Mouse (Mus musculus) thymus, postnatal 36 days (tissue): Measurements from ENCODE around the gene Nrbf2.
A peak's percentile ranks its signal among the peaks of the same experiment; 100 is the strongest.

Experiments used
- DNase-seq, 2 experiments: peaks; one replicate each; pipeline ENCODE4 v3.0.0; 2022; ENCODE audit warnings: mixed read lengths in 2 of 2

Gene Nrbf2

DNA sequence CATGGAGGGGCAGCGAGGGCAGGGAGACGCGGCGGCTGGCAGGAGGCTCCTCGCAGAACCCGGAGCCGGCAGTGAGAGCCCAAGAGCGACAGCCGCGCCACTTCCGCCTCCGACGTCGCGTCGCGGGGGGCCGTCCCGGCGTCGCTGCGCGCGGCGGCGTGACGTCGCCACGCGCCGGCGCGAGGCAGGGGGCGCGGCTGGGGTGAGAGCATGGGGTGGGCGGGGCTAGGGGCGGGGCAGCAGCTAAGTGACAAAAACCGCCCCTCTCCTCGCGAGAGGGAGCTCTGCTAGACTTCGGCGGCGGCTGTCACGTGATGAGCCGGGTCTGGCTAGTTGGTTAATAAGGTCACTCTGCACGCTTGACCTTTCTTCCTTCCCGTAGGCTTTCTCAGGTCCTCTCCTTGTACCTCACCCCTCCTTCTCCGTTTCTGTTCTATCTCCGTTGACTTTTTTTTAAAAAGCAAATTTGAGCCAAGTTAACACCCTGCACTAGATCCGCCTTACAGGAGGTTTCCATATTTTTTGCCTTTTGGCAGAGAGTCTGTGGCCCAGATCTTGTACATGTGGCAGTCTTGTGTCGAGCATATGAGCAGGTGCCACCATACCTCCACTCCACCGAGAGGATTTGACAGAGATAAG is at the start of gene Nrbf2:
TSS of gene Nrbf2 (minus strand) at position 130 of the 639 bp plus-strand sequence.
- peak; percentile 81 to 89 for DNase-seq

DNA sequence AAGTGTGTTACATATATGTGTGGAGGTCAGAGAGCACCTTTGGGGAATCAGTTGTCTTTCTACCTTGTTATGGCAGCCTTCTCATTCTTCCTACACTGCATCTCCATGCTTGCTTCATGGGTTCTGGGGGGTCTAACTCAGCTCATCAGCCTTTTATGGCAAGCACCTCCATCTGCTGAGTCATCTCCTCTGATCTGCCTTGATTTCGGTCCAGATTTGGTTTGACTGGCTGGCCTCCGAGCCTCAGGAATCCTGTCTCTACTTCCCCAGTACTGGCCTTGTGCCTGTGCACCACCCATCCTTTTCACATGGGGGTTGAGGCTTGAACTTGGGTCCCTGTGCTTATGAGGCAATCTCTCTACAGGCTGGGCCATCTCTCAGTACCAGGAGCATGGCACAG is 45.5 kb upstream of the Nrbf2 start:
- no peak for DNase-seq

DNA sequence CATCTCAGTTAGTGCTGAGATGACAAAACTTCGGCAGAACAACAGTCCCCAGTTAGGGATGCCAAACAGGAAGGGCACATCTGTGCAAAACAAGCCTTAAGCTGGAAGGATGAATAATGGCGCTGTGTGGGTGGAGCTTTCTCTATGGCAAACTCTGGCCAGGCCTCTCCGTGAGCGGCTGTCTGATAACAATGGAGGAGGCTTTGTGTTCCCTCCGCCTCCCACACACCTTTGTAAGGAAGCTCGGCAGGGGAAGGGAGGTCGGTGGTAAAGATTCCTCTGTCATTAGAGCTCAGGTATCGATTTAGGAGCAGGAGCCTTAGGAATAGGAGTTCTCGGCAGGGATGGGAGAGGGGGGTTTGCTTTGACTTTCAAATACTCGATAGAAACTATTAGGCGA is 44.6 kb upstream of the Nrbf2 start:
- no peak for DNase-seq

DNA sequence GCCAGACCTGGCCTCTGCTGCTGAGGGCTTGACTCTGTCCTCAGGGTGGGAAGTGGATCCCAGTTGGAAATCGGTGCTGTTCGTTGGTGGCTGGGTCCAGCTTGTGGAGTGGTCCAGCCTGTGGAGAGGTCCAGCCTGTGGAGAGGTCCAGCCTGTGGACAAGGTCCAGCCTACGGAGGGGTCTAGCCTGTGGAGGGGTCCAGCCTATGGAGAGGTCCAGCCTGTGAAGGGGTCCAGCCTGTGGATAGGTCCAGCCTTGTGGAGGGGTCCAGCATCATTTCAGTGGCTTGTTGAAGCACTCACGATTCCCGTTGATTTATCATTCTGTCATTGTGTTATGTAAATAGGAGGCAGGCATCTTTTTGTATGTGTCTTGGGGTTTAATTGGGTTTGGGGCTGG is 43.1 kb upstream of the Nrbf2 start:
- no peak for DNase-seq

DNA sequence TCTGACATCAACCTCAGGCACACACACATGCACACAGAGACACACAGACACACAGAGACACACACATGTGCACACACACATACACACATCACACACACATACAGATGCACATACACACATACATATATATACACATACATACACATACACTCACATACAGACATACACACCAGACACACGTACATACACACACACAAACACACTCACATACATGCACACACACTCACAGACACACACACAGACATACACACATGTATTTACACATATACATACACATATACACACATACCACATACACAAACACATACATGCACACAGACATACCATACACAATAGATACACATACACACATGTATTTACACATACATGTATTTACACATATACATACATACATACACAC is 38.9 kb upstream of the Nrbf2 start:
- no peak for DNase-seq

DNA sequence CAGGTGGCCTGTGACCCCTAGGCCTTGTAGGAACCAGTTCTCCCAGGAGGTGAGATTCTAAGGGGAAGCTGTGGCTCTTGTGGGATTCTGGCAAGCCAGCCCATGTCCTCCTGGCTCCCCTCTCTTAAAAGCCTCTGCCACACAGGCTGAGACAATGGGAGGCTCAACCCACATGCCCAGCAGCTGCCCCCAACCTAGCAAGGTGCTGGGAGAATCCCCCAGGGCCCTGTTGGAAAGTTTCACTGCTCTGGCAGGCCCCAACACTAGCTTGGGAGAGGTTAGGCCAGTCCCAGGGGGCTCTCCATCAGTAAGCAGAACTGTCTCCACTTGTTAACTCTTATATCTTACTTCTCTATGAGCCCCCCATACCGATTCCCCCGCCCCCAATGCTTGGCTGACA is 36.3 kb upstream of the Nrbf2 start:
- no peak for DNase-seq

DNA sequence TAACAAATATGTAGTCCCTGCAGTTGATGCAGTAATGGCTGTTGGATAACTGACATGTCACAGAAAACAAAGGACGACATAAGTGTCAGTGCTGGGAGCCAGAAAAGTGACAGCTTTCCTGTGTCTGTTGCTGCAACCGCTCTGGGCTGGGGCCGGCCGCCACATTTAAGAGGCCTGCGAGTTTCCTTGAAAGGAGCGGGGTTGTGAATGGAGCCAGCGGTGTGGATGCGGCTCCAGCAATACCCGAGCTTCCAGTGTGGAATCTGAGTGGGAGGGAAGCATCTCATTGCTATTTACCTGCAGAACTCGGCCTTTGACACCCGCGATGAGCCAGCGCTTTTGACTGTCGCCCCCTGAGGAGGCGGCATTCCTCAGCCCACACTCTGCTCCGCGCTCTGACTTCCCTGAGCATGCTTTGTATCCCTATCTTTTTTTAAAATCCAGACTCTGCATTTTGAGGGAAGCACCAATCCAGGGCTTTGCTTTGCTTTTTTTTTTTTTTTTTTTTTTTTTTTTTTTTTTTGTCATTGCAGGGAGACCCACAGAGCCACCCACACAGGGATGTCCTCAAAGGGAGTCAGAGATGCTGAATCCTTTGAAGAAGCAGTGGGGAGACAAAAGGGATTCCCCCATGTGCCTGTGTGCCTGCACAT is 35.2 kb upstream of the Nrbf2 start:
- no peak for DNase-seq

DNA sequence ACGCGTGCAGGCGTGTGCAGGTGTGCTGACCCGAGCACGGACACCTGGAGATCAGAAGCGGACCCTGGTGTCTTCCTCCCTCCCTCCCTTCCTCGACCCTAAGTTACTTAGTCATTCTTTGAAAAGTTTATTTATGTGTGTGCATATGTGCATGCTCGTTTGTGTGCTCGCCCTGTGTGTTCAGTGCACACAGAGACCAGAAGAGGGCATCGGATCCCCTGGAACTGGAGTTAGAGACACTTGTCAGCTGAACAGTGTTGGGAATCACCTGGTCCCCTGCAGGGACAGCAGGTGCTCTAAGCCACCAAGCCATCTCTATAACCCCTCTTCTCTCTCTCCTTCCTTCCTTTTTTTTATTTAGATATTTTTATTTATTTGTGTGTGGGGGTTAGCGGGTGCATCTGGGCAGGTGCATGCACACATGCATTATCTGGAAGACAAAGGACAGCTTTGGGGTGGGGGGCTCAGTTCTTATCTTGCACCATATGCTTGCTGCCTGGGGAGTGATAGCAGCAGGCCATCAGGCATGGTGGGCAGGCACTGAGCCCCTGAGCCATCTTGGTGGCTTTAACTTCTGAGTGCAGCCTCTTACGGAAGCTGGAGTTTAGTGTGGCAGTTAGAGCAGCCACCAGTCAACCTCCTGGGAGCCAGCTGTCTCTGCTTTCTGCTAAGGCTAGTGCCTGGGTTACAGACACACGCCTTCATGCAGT is 34.1 kb upstream of the Nrbf2 start:
- DNase-seq = no peak

DNA sequence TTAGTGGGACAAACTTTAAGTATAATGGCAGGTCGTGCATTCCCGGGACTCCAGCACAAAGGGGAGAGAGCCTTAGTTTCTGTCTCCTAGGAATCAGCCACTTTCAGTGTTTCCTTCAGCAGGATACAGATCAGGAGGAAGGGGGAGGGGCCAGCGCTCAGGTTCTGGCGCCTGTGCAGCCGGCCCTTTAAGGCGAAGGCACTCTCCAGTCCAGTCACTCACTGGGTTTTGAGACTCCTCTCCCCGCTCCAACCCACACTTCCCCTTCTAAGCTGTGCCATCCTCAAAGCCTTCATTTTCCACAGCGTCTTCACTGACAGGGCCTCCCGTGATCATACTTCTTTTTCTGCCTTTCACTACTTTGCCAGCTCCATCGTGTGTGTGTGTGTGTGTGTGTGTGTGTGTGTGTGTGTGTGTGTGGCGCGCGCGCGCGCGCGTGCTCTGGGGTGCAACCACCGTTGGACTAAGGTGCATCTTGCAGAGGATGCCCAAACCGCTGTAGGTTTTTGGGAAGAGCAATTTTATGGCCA is 32.9 kb upstream of the Nrbf2 start:
- no peak for DNase-seq

DNA sequence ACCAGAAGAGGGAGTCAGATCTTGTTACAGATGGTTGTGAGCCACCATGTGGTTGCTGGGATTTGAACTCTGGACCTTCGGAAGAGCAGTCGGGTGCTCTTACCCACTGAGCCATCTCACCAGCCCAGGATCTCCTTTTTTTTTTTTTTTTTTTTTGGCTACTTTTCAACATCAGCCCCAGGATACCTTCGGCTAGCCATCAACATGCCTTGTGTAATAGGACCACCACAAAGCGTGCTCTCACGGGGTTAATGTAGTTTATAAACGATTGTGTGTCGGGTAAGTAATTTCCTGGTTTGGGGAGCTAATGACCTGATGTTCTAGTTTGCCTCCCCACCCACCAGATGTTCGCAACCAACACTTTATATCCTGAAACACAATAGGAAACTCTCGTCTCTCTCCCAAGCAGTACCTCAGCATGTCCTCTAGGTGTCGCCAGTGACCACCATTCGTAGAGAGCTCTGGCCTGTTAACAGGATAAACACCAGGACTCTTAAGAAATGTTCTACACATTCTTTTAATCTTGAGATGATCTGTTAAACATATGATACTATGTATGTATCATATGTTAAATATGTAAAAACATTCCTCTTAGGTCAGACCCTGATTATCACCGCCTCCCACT is 29.8 kb upstream of the Nrbf2 start:
- DNase-seq = peak; percentile 52 to 53

DNA sequence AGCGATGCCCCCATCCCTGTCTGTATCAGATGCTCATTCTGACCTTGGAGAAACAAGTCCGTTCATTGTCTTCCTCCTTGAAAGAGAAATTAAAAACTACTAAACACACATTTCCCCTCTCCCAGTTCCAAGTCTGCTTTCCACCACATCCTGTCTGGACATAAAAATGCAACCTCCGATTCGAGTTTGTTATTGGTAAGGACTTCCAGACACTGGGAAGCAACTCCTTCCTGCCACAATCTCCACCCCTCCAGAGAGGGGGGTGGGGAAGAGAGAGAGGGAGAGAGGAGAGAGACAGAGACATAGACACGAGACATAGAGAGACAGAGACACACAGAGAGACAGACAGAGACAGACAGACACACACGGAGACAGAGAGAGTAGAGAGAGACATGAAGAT is 27.4 kb upstream of the Nrbf2 start:
- no peak for DNase-seq

DNA sequence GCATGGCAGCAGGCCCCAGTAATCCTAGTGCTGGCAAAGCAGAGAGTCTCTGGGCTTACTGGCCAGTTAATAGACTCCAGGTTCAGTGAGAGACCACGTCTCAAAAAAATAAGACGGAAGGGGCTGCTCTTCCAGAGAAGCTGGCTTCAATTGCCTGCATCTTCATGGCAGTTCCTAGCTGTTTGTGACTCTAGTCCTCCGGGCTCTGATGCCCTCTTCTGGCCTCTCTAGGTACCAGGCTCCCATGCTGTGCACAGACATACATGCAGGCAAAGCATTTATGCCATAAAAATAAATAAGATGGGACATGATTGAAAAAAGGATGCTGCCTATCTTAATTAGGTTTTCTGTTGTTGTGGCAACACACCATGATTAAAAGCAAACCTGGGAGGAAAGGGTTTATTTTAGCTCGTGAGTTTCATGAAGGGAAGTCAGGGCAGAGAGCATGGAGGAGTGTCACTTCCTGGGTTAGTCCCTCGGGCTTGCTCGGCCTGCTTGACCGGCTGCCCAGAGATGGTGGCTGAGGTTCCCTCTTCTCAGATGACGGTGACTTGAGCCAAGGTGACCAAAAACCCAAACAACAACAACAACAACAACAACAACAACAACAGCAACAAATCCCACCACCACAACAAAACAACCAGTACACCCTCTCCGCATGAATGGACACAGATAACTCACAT is 26.3 kb upstream of the Nrbf2 start:
- peak; percentile 37 to 48 for DNase-seq

DNA sequence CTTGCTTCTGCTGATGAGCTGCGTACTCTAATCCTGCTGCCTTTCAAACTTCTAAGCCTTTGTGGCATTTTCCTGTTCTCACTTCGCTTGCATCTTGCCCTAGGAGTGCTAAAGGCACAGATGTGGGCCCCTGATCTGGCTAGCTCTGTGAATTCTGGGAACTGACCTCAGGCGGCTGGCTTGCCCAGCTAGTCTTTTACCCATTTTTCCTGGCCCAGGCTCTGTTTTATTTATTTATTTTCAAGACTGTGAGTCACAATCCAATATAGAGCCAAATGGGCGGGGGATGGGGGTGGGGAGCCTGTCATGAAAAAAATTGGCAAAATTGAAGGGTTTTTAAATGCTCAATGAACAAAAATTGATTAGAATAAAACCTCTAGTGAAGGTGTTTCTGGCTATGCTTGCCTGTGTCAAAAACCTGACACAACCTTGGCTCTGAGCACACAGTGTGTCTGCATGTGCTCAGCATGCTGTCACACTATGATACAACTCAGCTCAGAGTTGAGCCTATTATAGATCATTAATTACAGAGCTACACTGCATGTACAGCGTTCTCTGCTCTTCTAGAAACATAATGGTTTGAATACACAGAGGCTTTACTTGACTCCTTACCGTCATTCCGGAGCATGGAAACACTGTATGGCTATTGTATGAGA is 24.5 kb upstream of the Nrbf2 start:
- DNase-seq = no peak

DNA sequence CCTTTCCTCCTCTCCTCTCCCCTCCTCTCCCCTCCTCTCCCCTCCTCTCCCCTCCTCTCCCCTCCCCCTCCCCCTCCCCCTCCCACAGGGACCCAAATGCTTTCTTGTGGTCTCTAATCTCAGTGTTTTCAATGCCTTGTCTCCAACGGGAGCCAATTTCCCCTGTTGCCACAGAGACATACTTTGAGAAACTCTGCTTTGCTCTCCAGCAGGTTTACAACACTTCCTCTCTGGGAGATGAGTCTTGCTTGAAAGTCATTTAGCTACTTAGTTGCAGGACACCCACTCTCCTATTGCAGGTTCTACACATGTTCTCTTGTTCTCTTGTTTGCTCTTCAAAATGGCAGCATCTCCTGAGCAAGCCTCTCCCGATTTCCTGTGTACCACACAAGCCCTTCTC is 17.2 kb upstream of the Nrbf2 start:
- DNase-seq = no peak

DNA sequence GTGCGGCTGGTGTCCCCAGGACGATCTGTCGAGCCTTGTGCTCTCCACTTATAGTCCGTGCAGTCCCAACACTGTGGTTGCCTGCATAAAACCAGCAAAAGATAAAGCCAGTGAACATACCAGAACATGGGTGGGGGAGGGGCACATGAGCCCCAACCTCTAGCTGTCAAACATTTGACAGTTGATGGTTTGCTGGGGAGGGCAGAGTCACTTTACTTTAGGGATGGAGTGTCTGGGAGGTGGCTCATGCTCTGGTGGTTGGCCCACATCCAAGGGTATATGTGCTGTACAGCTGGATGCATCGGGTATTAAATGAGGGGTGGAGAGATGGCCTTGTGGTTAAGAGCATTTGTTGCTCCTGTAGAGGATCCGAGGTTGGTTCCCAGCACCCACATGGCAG is 15.9 kb upstream of the Nrbf2 start:
- DNase-seq = no peak

DNA sequence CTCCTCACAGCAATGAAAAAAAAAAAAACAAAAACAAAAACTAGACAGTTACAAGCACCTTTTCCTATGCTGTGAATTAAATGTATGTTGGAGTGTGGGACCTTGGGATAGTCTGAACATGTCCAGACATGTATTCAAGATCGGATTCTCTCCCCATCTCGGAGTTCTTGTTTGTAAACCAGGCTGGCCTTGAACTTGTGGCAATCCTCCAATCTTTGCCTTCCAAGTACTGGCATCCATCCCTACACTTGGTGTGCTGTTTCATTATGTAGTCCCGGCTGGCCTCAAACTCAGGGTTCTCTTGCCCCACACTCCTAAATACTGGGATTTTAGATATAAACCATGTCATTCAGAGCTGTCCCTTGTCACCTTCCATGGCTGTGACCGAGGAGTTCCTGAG is 14.2 kb upstream of the Nrbf2 start:
- DNase-seq = no peak

DNA sequence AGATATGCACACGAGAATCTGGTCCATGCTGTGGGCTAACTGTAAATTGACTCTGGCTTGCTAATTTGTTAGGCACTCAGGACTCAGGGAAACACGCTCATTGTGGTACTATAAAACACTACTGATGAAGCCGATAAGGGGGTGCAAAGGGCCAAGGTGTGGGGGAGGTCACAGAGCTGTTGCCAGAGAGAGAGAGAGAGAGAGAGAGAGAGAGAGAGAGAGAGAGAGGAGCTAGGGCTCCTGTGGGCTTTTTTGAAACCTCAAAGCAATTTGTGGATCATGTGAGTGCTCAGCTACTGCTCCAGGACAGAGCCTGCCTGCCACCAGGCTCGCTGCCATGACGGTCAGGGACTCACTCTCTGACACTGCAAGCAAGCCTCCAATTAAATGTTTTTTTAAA is 13.8 kb upstream of the Nrbf2 start:
- no peak for DNase-seq

DNA sequence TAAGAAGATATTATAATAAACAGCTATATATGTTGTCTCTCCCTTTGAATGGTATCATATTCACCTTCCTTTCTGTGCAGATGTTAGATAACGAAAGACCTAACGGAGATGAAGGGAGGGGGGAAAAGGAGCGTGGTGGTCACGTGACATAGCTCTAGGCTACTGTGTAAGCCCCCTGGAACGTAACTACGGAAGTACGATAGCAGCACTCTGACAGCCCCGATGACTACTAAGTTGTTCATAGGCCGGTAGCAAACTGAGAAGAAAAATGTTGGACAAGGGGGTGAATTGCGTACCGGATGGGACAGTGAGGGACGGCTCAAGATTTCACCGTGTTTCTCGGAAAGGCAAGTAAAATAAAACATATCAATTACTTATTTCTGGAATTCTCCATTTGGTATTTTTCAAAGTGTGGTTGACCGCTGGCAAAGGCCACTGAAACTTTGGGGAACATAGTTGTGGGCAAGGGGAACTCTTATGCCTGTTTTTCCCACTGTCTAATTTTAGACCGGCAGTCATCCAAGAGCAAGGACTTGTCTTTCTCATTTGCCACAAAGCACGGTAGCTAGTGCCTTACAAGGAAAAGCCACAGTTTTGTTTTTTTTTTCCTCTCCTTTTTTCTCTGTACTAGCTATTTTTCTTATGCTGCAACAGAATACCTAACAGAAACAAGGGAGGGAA is 12.2 kb upstream of the Nrbf2 start:
- no peak for DNase-seq

DNA sequence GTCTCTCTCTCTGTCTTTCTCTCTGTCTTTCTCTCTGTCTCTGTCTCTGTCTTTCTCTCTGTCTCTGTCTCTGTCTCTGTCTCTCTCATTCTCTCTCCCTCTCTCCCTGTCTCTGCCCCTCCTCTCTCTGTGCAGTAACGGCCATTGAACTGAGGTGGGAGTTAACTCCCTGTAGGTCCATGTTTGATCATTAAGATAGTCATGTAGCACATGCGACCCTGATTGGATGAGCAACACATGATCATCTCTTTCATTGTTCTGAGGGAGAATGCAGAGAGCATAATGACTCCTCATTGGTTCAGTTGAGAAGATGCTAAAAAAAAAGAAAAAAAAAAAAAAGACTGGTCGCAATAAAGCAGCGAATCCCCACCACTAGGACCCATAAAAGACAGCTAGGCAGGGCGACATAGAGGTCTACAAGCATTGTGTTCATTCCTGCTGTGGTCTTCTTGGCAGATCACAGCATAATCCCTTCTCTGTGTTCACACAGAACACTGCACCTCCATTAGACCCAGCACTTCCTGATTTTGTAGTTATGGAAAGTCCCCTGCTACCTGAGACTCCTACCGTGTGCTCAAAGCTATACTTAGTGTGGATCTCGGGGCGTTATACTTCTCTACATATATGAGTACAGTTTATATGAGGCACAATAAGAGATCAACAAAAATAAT is 11.5 kb upstream of the Nrbf2 start:
- DNase-seq = no peak

DNA sequence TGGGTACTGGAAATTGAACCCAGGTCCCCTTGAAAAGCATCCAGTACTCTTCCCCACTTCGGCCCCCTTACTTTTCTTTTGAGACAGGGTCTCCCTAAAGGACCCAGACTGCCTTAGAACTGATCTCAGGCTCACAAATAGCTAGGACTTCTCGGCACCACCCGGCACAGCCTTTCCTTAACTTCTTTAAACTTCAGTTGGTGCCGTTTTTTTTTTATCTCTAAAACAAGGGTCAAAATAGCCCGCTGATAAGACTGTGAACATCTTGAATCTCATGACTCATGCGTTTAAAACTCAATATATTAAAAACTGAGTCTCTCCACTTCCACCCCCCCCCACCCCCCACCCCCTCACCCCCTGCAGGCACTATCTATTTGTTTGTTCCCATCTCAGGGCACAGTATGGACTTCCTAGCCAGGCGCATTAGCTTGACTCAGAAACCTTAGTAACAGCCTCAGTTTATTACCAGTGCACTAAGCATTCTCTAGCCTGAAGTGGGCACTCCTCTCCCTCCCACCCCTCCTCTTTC is 10.9 kb upstream of the Nrbf2 start:
- no peak for DNase-seq

DNA sequence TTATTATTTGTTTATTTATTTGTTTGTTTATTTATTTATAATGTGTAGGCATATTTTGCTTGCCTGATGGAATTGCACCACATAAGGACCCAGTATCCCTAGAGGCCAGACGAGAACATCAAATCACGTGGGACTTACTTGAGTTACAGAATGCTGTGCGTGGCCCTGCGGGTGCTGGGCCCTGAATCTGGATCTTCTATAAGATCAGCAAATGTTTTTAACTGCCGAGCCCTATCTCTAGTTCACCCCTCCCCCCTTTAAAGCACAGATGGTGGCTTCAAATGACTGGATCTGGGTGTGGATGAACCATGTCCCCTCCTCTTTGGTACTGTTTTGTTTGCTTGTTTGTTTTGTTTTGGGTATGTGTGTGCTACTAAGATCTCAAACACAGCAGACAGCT is 10.2 kb upstream of the Nrbf2 start:
- DNase-seq = no peak
